Mouse (Mus musculus): ENCODE data around the gene Zbtb8b. TPM values are rescaled to one million over a fixed set of nuclear protein-coding genes. Genes with fewer than 3 reads are reported as not detected.
A peak's percentile ranks its signal among the peaks of the same experiment; 100 is the strongest.
"Not testable (repeated sequence)": the region's sequence is repeated elsewhere in the genome, so short reads cannot be mapped to it uniquely, and the experiment has no call there.

Zbtb8b gene
- polyA plus RNA-seq, 1 experiment from 2014 or later, result 1.3 TPM

GRCm38 (mm10) chr4:129416478-129416877, 24.2 kb downstream of the Zbtb8b start:
- Histone ChIP-seq H3K4me3 (ENCODE audit: low read depth, low read length) (no peak overlapping the region), H3K9me3 (ENCODE audit: low read depth, low read length) (no peaks in the 10 kb centered on the region), H3K27me3 (ENCODE audit: insufficient read depth, low read length) (no peaks in the 10 kb centered on the region), H3K4me2 (no peak overlapping the region), H3K9ac (no peak overlapping the region), H3K27ac (ENCODE audit: low read depth) (no peak overlapping the region), H3K4me1 (ENCODE audit: insufficient read depth) (no peaks in the 10 kb centered on the region), H3K36me3 (ENCODE audit: insufficient read depth) (no peaks in the 10 kb centered on the region)
- WGBS, result 26% methylated on average over 5 of the region's 5 CpGs
- DNase-seq (no peak), ATAC-seq (ENCODE audit: insufficient read depth) (no peak)
- TF ChIP-seq CTCF (IDR thresholded peaks at IDR 0.05; ENCODE audit: low read depth), result no peak

GRCm38 (mm10) chr4:129415892-129416291, 24.8 kb downstream of the Zbtb8b start:
- no peaks in the 10 kb centered on the region for H3K9me3 ChIP-seq (ENCODE audit: low read depth, low read length)
- no peaks in the 10 kb centered on the region for H3K36me3 ChIP-seq (ENCODE audit: insufficient read depth)
- ATAC-seq (ENCODE audit: insufficient read depth) (no peak), DNase-seq (no peak)
- H3K27ac ChIP-seq (ENCODE audit: low read depth), result no peak overlapping the region
- no peak overlapping the region for H3K4me3 ChIP-seq (ENCODE audit: low read depth, low read length)
- peak; percentile 24; the same call in 1 of the 2 replicates for TF ChIP-seq CTCF (IDR thresholded peaks at IDR 0.05; ENCODE audit: low read depth)
- no peak overlapping the region for H3K4me2 ChIP-seq
- no peak overlapping the region for H3K9ac ChIP-seq
- H3K4me1 ChIP-seq (ENCODE audit: insufficient read depth), result no peaks in the 10 kb centered on the region
- 89% methylated on average over 5 of the region's 5 CpGs for WGBS
- H3K27me3 ChIP-seq (ENCODE audit: insufficient read depth, low read length), result no peaks in the 10 kb centered on the region

GRCm38 (mm10) chr4:129410991-129411390, 29.7 kb downstream of the Zbtb8b start:
- TF ChIP-seq CTCF (IDR thresholded peaks at IDR 0.05; ENCODE audit: low read depth), result no peak
- Histone ChIP-seq H3K27me3 (ENCODE audit: insufficient read depth, low read length) (no peaks in the 10 kb centered on the region), H3K4me2 (no peak overlapping the region), H3K4me1 (ENCODE audit: insufficient read depth) (no peaks in the 10 kb centered on the region), H3K9ac (no peak overlapping the region), H3K36me3 (ENCODE audit: insufficient read depth) (no peaks in the 10 kb centered on the region), H3K27ac (ENCODE audit: low read depth) (no peak overlapping the region), H3K9me3 (ENCODE audit: low read depth, low read length) (no peaks in the 10 kb centered on the region), H3K4me3 (ENCODE audit: low read depth, low read length) (no peak overlapping the region)
- DNase-seq, result no peak
- ATAC-seq (ENCODE audit: insufficient read depth), result no peak

GRCm38 (mm10) chr4:129410532-129410931, 30.1 kb downstream of the Zbtb8b start:
- not testable (repeated sequence) for H3K4me2 ChIP-seq; ATAC-seq (ENCODE audit: insufficient read depth); DNase-seq; H3K36me3 ChIP-seq (ENCODE audit: insufficient read depth); H3K27ac ChIP-seq (ENCODE audit: low read depth); H3K9me3 ChIP-seq (ENCODE audit: low read depth, low read length); H3K4me1 ChIP-seq (ENCODE audit: insufficient read depth); H3K9ac ChIP-seq; H3K4me3 ChIP-seq (ENCODE audit: low read depth, low read length); H3K27me3 ChIP-seq (ENCODE audit: insufficient read depth, low read length)
- WGBS, result 84% methylated on average over 3 of the region's 3 CpGs

- Histone ChIP-seq H3K9ac (no peak overlapping the region; the same call in 1 of the 2 replicates), H3K4me3 (ENCODE audit: low read depth, low read length) (peak overlapping the region; percentile 30), H3K36me3 (ENCODE audit: insufficient read depth) (no peaks in the 10 kb centered on the region), H3K27me3 (ENCODE audit: insufficient read depth, low read length) (no peaks in the 10 kb centered on the region), H3K4me1 (ENCODE audit: insufficient read depth) (no peaks in the 10 kb centered on the region), H3K9me3 (ENCODE audit: low read depth, low read length) (no peaks in the 10 kb centered on the region), H3K27ac (ENCODE audit: low read depth) (no peak overlapping the region), H3K4me2 (peak overlapping the region; percentile 59)
- TF ChIP-seq CTCF (IDR thresholded peaks at IDR 0.05; ENCODE audit: low read depth), result peak; percentile 63
- DNase-seq (peak; percentile 84), ATAC-seq (ENCODE audit: insufficient read depth) (peak; percentile 90)
- 1% methylated on average over 25 of the region's 25 CpGs for WGBS
These were observed 34.2 kb downstream of the Zbtb8b start for GRCm38 (mm10) chr4:129406447-129406846.

- 70% methylated on average over 4 of the region's 4 CpGs for WGBS
- Histone ChIP-seq H3K27ac (ENCODE audit: low read depth) (no peak overlapping the region), H3K27me3 (ENCODE audit: insufficient read depth, low read length) (no peaks in the 10 kb centered on the region), H3K4me2 (no peak overlapping the region), H3K4me1 (ENCODE audit: insufficient read depth) (no peaks in the 10 kb centered on the region), H3K9me3 (ENCODE audit: low read depth, low read length) (no peaks in the 10 kb centered on the region), H3K9ac (no peak overlapping the region), H3K36me3 (ENCODE audit: insufficient read depth) (no peaks in the 10 kb centered on the region), H3K4me3 (ENCODE audit: low read depth, low read length) (no peak overlapping the region)
- DNase-seq, result no peak
- ATAC-seq (ENCODE audit: insufficient read depth), result no peak
- no peak for TF ChIP-seq CTCF (IDR thresholded peaks at IDR 0.05; ENCODE audit: low read depth)
These were observed 40.8 kb downstream of the Zbtb8b start for GRCm38 (mm10) chr4:129399813-129400212.

GRCm38 (mm10) chr4:129396960-129397359, 43.7 kb downstream of the Zbtb8b start:
- Histone ChIP-seq H3K9me3 (ENCODE audit: low read depth, low read length) (no peaks in the 10 kb centered on the region), H3K4me3 (ENCODE audit: low read depth, low read length) (no peak overlapping the region), H3K27ac (ENCODE audit: low read depth) (no peak overlapping the region), H3K9ac (no peak overlapping the region), H3K4me2 (no peak overlapping the region), H3K27me3 (ENCODE audit: insufficient read depth, low read length) (no peaks in the 10 kb centered on the region), H3K36me3 (ENCODE audit: insufficient read depth) (no peaks in the 10 kb centered on the region), H3K4me1 (ENCODE audit: insufficient read depth) (0 out of 2 replicates have a peak, but pooled peaks cover 2% of the 10 kb centered on the region)
- DNase-seq, result peak; percentile 79
- WGBS, result 48% methylated on average over 3 of the region's 3 CpGs
- no peak for TF ChIP-seq CTCF (IDR thresholded peaks at IDR 0.05; ENCODE audit: low read depth)
- ATAC-seq (ENCODE audit: insufficient read depth), result peak; percentile 47; the same call in 1 of the 2 replicates

All from lung, embryonic 14.5 days (tissue).